Mouse (Mus musculus) olfactory bulb, adult 2 months (tissue): ENCODE results near the gene Ntrk3. TPM values are rescaled to one million over a fixed set of nuclear protein-coding genes. Genes with fewer than 3 reads are reported as not detected.

ENCODE experiments used
- H3K27ac ChIP-seq: fragments of 200-500 bp; 2 replicates; pipeline ENCODE4 v1.5.1; 2012; ENCODE audit warnings: low read depth, low read length; ENCODE audit not compliant: insufficient read depth
- H3K4me1 ChIP-seq: fragments of 200-500 bp; 2 replicates; pipeline ENCODE4 v1.6.1; 2012; ENCODE audit warnings: low read length; ENCODE audit not compliant: control insufficient read depth, insufficient read depth
- H3K4me3 ChIP-seq: fragments of 200-500 bp; 2 replicates; pipeline ENCODE4 v1.5.1; 2012; ENCODE audit warnings: mild to moderate bottlenecking, low read depth, low read length, moderate library complexity; ENCODE audit not compliant: insufficient read depth
- CTCF ChIP-seq: fragments of 200-500 bp; IDR thresholded peaks from 2 replicates; pipeline ENCODE4 v1.5.1; 2012; ENCODE audit warnings: low read depth, mild to moderate bottlenecking, low read length, moderate library complexity; ENCODE audit not compliant: insufficient read depth
- POLR2A ChIP-seq: fragments of 200-500 bp; IDR thresholded peaks from 2 replicates; pipeline ENCODE4 v1.6.1; 2012; ENCODE audit warnings: mild to moderate bottlenecking, low read depth, low read length, moderate library complexity; ENCODE audit not compliant: insufficient read depth
- WGBS: fragments of 180-500 bp; shearing (Covaris S2); methylation state at CpG from one replicate; pipeline ENCODE4 v1.1.7; 2018; 5-methylcytosine and 5-hydroxymethylcytosine counted together
- polyA plus RNA-seq: library from polyadenylated mRNA; stranded (reverse); fragments of >200 nt; gene quantifications from 2 replicates; pipeline ENCODE4 v1.2.4, GENCODE M21; 2012; ENCODE audit warnings: low replicate concordance; ENCODE audit not compliant: missing spikeins, insufficient read depth, insufficient read length

Gene Ntrk3
- polyA plus RNA-seq, 1 experiment = 50.1 TPM

GRCm38 (mm10) chr7:78605538-78606130 lies 132.2 kb downstream of the Ntrk3 start:
- H3K4me1 ChIP-seq = peaks cover 5% of the 10 kb centered on the region; the same call in 1 of the 2 replicates
- TF ChIP-seq CTCF = no peak
- TF ChIP-seq POLR2A = no peak
- H3K27ac ChIP-seq = no peak overlapping the region
- no peak overlapping the region for H3K4me3 ChIP-seq
- WGBS = 68% methylated on average over 5 of the region's 5 CpGs

GRCm38 (mm10) chr7:78603922-78604321 lies 133.9 kb downstream of the Ntrk3 start:
- Histone ChIP-seq H3K27ac (no peak overlapping the region), H3K4me1 (peaks cover 5% of the 10 kb centered on the region; the same call in 1 of the 2 replicates), H3K4me3 (no peak overlapping the region)
- TF ChIP-seq CTCF (no peak), POLR2A (no peak)
- 58% methylated on average over 7 of the region's 7 CpGs for WGBS

- H3K4me1 ChIP-seq = peaks cover 20% of the 10 kb centered on the region
- WGBS = 78% methylated on average over 3 of the region's 3 CpGs
- H3K27ac ChIP-seq = no peak overlapping the region
- H3K4me3 ChIP-seq = no peak overlapping the region
- TF ChIP-seq CTCF (no peak), POLR2A (no peak)
Observed at GRCm38 (mm10) chr7:78601851-78602250, 136.0 kb downstream of the Ntrk3 start.

- Histone ChIP-seq H3K4me1 (peaks cover 24% of the 10 kb centered on the region), H3K4me3 (no peak overlapping the region), H3K27ac (no peak overlapping the region)
- WGBS = 94% methylated on average over 6 of the region's 6 CpGs
- TF ChIP-seq POLR2A (no peak), CTCF (no peak)
Observed at GRCm38 (mm10) chr7:78600886-78601285, 136.9 kb downstream of the Ntrk3 start.

DNA sequence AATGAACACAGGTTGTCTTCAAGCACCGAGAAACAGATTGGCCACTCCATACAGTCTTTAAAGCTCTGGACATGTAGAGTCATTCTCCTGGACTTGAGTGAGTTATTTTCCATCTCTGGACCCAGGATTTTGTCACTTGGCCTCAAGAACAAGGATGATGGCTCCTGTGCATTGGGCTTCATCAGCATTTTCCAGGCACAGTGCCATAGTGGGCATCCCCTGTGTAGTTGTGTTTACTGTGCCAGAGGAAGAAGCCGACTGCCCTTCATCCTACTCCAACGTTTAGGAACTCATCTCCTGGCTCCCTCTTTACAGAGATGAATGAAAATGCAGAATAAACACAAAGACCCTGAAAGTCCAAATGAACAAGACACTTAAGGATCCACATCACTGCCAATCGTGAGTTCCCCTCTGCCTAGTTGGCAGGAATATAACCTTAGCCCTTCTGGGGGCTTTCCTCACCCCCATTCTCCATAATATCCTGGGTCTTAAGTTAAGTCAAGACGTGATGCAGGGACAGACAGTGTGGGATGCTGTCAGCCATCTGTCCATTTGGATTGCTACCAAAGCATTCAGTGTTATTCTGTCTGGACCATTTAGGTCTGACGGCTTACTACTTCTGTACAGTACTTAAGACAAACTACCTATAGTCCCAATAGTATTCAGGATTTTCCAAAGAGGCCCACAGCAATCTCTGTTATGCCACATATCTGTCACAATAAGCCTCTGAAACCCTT lies 137.7 kb downstream of the Ntrk3 start:
- TF ChIP-seq POLR2A = no peak
- TF ChIP-seq CTCF = no peak
- H3K27ac ChIP-seq = no peak overlapping the region
- WGBS = 78% methylated on average over 6 of the region's 6 CpGs
- H3K4me1 ChIP-seq = peaks cover 24% of the 10 kb centered on the region
- H3K4me3 ChIP-seq = no peak overlapping the region

DNA sequence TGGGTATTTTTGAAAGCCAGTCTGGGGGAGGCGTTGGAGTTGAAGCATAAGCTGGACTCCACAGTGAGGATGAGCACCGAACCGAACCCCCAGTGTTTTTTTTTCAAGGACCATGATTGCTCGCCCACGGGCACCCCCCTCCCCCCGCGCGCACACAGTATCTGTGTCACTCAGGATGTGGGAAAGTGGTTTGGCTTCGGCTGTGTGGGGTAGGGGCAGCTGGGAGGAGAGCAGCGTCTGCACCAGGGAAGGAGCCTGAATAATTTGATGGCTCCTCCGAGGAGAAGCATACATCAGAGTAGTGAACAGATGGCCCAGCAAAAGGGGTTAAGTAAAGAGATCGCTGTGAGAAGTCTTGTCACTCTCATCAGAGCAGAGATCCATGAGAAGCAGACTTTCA lies 139.7 kb downstream of the Ntrk3 start:
- Histone ChIP-seq H3K4me1 (peaks cover 22% of the 10 kb centered on the region), H3K27ac (no peak overlapping the region), H3K4me3 (no peak overlapping the region)
- no peak for TF ChIP-seq CTCF
- TF ChIP-seq POLR2A = no peak
- 51% methylated on average over 12 of the region's 12 CpGs for WGBS

- Histone ChIP-seq H3K4me1 (peaks cover 22% of the 10 kb centered on the region), H3K4me3 (no peak overlapping the region), H3K27ac (no peak overlapping the region)
- WGBS = 49% methylated on average over 15 of the region's 15 CpGs
- TF ChIP-seq CTCF (no peak), POLR2A (no peak)
Observed at GRCm38 (mm10) chr7:78597251-78598129, 140.3 kb downstream of the Ntrk3 start.

DNA sequence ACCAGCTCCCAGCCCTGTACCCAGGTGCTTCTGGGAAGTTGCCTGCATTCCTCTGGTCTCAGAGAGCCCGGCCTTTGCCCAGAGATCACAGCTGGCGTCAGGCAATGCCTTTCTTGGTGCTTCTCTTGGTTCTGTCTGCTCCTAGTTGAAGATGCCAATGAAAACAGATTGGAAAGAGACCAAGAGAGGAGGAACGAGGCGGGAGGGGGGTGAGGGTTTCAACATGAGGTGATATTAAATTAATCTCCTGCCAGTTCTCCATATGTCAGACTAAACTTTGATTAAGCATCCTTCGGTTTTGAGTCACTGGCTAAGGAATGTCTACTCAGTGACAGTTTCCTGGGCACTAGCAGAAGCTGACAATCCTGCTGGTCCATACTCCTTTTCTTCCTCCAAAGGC lies 141.3 kb downstream of the Ntrk3 start:
- WGBS = 68% methylated on average over 5 of the region's 5 CpGs
- no peak for TF ChIP-seq CTCF
- no peak for TF ChIP-seq POLR2A
- H3K4me3 ChIP-seq = no peak overlapping the region
- no peak overlapping the region for H3K27ac ChIP-seq
- peaks cover 20% of the 10 kb centered on the region for H3K4me1 ChIP-seq
